Mouse (Mus musculus) frontal cortex, postnatal 36 days (tissue): Measurements from ENCODE around the gene Mapk13.

Source experiments
- DNase-seq, 2 experiments: peaks; one replicate each; pipeline ENCODE4 v3.0.0; 2022; ENCODE audit warnings: low spot score in 2 of 2

Mapk13 gene

DNA sequence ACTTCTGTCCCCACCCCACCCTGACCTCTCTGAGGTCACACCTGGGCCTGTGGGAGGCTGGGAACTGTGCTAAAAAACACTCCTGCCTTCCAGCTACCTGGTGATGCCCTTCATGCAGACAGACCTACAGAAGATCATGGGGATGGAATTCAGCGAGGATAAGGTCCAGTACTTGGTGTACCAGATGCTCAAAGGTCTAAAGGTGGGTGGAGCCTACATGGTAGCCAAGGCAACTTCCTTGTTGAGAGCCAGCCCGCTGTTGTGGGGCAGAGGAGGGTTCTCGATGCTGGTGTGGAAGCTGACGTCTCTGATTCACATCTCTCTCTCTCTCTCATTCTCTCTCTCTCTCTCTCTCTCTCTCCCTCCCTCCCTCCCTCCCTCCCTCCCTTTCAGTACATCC is 6.1 kb downstream of the Mapk13 start:
- no peak for DNase-seq

GRCm38 (mm10) chr17:28776817-28777216 is 7.7 kb downstream of the Mapk13 start:
- no peak for DNase-seq

- no peak for DNase-seq
These were observed 8.3 kb downstream of the Mapk13 start for GRCm38 (mm10) chr17:28777231-28778005.

- no peak for DNase-seq
These were observed 10.6 kb downstream of the Mapk13 start for GRCm38 (mm10) chr17:28779735-28780134.

- DNase-seq: no peak
These were observed 11.7 kb downstream of the Mapk13 start for GRCm38 (mm10) chr17:28780836-28781235.

- no peak for DNase-seq
These were observed 12.4 kb downstream of the Mapk13 start for GRCm38 (mm10) chr17:28781290-28782045.

DNA sequence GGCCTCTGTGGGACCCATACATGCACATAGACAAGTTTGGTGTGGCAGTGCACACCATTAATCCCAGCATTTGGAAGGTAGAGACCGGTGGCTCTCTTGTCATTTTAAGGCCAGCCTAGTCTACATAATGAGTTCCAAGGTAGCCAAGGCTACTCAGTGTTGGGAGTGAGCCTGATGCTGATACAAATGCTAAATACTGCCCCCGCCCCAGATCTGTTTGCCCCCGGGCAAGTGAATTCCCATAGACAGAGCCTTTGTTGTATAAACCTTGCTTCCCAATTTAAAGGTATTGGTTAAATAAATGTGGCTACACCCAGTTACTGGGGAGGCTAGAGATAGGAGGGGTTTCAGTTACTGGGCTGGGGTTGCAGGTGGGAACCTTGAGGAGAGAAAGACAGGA is 15.9 kb downstream of the Mapk13 start:
- no peak for DNase-seq

DNA sequence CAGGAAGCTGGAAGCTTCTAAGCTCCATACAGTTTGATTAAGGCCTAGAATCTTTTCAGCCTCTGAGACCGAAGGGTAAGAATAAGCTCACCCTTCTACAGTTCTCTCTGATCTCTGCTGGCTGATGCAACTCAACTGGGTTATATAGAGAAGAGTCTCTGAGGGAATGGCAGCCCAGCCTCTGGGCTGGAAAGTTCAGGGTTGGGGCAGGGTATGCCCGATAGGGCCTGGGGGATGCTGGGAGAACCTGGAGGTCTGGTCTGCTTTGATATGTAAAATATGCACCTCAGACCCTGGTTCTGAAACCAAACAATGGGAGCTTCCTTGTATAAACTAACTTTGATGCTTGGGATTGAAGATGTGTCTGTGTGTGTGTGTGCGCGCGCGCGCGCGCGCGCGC is 18.4 kb downstream of the Mapk13 start:
- DNase-seq: no peak

GRCm38 (mm10) chr17:28797031-28797430 is 27.9 kb downstream of the Mapk13 start:
- DNase-seq: peak; percentile 8 to 20

DNA sequence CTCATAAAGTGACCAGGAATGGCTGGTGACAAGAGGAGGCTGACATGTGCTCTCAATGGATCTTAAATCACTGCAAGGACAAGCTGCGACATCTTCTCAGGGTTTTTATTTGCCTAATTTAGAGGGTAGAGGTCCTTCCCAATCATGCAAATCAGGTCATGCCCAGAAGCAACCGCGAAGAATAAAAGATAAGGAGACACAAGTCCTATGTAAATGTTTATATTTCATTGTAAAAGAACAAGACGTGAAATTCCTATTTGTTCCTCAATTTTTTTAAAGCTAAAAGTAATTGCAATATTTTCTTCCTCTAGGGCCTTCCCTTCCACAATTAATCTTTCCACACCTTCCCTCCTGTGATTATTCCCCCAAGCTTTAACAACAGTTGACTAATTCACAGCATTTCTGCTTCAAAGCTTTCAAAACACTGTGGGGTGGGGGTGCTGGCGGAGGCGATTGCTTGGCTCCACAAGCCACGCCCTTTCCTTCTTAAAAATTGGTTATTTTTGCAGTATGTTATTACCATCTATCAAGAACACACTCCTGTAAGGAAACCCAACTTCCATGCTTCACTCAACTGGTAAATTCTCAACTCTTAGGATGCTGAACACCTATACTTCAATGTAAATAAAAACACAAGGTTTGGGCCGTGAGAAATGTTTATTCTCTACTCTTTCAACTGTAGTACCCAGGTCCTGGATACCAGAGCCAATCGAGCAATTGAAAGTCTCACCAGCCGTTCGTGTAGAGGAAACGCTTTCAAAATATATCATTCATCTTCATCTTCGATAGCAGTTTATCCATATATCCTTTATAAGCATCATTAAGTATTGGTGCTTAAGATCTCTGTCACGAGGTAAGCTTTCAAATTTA is 30.4 kb downstream of the Mapk13 start:
- no peak for DNase-seq

DNA sequence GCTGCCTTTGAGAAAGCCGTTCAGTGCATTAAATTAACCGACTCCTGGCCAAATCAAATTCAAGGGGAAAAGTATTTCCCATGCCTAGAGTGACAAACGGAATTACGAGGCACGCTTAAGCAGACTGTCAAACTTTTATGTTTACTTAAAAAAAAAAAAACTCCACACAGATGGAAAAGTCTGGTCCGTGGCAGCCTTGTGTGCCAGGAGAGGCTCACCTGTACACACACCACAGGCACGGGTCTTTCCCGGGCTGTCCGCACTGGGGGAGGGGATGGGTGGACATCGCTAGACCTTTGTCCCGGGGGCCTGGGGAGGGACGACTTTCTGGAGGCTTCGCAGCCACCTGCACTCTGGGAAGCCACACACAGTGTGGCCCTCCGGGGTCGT is 31.2 kb downstream of the Mapk13 start:
- DNase-seq: no peak

- DNase-seq: peak; percentile 67
These were observed 31.7 kb downstream of the Mapk13 start, which contains the start of gene Brpf3 for GRCm38 (mm10) chr17:28800671-28801412. TSS of gene Brpf3 (plus strand) at chr17:28801090.

GRCm38 (mm10) chr17:28801474-28802005 is 32.4 kb downstream of the Mapk13 start:
- peak; percentile 95 to 96 for DNase-seq

GRCm38 (mm10) chr17:28802006-28802481 is 32.9 kb downstream of the Mapk13 start:
- no peak for DNase-seq

DNA sequence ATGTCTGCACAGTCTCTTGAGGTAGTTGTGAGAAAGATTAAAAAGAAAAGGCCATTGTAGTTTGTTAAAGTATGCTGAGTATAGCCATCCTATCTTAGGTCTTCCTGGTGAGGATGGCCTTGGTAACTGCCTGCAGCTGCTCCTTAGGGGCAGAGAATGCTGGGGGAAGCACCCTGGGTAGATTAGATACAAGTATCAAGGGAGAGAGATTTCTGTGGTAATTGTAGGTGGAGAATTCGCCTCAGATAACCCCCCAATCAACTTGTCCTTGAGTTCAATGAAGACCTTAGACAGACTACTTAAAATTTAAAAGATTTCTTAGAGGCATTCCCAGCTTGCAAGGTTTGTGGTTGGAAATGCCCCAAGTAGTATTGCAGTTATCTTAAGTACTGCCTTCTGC is 34.2 kb downstream of the Mapk13 start:
- no peak for DNase-seq

DNA sequence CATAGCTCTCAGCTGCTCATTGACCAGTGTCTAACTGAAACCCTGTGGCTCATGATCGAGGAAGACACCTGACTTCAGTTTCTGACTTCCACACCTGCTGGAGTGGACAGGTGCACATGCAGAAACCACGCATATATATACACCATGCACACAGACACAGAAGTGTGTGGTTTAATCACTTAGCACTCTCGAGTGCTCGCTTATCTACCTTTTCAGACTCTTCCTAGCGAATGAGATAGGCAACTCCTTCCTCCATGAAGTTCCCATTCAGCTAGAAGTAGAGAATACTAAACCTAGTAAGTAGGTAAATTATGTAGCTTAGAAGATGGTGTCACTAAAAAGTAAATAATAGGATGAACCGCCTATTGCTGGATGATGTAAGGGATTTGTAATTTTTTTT is 35.9 kb downstream of the Mapk13 start:
- DNase-seq: no peak

DNA sequence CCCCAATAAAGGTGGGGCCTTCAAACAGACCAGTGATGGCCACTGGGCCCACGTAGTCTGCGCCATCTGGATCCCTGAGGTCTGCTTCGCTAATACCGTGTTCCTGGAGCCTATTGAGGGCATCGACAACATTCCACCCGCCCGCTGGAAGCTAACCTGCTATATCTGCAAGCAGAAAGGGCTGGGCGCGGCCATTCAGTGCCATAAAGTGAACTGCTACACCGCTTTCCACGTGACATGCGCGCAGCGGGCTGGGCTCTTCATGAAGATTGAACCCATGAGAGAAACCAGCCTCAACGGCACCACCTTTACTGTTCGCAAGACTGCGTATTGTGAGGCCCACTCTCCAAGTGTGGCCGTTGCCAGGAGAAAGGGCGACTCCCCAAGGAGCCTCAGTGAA is 37.7 kb downstream of the Mapk13 start:
- DNase-seq: no peak

DNA sequence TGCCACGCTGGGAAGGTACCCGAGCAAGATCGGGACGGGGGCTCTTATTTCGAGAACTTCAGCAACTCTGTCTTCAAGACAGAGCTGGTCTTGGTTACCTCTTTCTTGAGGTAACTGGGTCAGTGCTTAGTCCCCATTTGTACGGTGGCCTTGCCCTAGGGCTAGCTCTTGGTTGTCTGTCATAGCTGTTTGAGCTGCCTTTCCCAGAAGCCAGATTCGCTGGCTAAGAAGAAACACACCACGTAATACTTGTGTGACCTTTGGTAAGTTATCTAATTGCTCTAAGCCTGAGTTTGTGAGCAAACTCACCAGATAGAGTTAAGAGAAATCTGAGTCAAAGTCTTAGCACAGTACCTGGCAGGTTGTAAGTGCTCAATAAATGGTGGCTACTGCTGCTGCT is 39.6 kb downstream of the Mapk13 start:
- DNase-seq: no peak

- DNase-seq: no peak
These were observed 40.2 kb downstream of the Mapk13 start for GRCm38 (mm10) chr17:28809175-28809831.

- DNase-seq: no peak
These were observed 43.2 kb downstream of the Mapk13 start for GRCm38 (mm10) chr17:28812345-28812744.
